Mouse (Mus musculus) kidney, adult 11 months (tissue): ENCODE data around the gene Mgat1.
"Not testable (repeated sequence)": the region's sequence is repeated elsewhere in the genome, so short reads cannot be mapped to it uniquely, and the experiment has no call there.

Experiments
- DNase-seq: peaks from one replicate; pipeline ENCODE4 v3.0.0; 2022

Gene Mgat1

DNA sequence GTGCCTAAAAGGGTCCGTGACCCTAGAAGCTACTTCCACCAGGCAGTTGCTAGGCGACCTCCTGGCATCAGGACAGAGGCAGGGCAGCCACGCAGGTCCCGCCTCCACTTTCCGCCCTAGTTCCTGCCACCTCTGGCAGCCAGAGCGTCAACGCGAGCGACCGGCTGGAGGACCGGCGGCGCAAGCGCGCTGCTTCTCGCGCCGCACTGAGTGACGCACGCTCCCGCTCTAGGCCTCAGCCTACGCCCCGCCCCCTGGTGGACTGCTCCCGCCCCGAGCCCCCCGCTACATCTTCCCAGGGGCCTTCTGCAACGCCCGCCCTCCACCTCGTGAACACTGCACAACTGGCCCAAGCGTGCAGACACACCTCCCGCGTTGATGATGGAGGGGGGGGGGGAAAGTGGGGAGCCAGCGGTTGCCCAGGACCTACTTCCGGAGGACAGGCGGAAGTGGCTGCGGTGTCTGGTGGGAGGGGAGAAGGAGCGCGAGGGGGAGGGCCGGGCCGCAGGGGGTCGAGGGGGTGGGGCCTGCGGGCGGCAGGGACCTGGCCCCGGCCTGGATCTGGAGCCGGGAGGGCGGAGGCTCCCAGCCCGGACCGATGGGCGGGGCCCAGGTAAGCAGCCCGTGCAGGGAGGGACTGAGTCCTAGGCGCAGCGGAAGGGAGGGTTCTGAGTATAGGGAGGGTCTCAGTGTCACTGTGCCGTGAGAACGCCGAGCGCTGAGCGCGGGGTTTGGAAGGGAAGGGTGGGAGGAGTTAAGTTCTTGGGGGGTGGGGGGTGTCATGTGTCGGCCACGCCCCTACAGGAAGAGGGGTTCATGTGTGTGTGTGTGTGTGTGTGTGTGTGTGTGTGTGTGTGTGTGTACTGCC, at the start of gene Mgat1:
Gene Mgat1, plus strand, starts transcription at position 465 of the 868 bp plus-strand sequence.
- peak; percentile 96 for DNase-seq

DNA sequence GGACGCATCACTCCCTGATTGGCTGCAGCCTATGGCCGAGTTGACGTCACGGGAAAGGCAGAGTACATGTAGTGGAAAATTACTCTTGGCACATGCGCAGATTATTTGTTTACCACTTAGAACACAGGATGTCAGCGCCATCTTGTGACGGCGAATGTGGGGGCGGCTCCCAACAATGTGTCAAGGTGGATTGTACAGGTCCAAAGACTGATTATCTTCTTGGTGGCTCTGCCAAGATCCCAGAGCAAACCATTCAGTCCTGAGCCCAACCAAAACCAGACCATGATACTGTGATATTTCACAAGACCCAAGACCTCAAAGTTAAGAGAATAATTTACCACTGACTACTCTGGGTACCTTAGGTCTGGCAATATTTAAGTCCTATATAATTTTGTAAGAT, 49.2 kb upstream of the Mgat1 start:
- not testable (repeated sequence) for DNase-seq

DNA sequence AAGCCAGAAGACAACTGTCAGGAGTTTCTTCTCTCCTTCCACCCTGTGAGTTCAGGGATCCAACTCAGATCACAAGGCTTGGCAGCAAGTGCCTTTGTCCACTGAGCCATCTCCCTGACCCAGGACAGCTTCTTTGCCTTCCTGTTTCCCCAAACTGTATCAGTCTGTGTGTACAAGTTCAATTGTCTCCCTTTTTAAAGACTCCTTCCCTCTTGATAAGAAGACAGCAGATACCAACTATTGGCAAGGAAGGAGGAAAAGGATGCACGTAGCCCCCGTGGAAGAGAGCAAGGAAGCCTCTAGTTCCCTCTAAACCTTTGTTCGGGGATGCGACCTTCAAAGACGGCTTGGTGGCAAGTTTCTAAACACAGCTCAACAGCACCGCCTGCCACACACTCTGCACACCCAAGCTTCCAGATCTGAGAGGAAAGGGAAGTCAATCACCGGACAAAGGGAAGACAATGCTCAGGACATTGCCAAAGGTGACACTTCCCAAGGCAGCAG, 48.1 kb upstream of the Mgat1 start:
- no peak for DNase-seq

DNA sequence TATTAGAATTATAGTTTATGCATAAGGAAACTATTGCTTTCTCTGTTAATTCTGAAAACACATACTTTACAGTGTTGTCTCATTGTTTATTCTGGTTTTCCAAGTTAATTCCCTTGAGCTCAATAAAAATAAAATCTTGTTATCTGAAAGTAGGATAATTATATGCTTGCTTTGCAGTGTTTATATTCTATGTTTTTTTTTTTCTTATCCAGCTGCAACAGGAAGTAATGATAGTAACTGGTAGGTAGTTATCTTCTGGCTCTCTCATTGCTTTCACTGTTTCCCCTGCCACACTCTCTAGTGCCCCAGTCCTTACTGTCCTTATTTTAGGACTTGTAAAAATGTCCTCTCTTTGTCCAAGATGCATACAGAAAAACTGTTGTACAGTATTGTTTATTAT, 43.3 kb upstream of the Mgat1 start:
- no peak for DNase-seq

DNA sequence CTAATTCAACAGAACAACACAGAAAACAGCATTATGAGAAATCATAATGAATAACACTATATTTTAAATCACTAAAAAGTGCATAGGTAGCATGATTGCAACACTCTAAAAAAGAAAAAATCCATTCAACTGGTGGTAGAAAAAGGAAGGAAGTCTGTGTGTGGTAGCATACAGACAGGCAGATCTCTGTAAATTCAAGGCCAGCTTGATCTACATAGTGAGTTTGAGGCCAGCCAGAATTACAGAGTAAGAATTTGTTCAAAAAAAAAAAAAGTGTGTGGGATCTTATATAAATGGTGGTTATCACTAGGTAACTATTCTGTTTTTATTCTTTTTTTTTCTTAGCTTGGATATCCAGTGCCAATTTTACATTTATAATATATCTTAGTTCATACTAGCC, 42.8 kb upstream of the Mgat1 start:
- no peak for DNase-seq

DNA sequence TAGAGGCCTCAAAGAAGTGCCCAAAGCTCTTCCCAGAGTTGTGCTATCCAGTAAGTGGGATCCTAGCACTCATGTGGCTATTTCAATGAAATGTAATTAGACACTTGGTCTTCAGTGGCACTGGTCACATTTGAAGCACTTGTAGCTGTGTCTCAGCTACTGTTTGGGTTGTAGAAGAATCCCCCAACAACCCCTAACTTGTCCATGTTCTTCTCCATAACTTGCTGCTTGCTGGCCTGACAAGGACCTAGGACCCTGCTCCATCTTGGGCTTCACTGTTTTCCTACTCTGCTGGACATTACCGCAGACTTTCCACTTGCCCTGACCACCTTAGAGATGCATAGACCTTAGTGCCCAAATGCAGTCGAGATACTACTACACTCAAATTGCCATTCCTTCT, 41.9 kb upstream of the Mgat1 start:
- no peak for DNase-seq

DNA sequence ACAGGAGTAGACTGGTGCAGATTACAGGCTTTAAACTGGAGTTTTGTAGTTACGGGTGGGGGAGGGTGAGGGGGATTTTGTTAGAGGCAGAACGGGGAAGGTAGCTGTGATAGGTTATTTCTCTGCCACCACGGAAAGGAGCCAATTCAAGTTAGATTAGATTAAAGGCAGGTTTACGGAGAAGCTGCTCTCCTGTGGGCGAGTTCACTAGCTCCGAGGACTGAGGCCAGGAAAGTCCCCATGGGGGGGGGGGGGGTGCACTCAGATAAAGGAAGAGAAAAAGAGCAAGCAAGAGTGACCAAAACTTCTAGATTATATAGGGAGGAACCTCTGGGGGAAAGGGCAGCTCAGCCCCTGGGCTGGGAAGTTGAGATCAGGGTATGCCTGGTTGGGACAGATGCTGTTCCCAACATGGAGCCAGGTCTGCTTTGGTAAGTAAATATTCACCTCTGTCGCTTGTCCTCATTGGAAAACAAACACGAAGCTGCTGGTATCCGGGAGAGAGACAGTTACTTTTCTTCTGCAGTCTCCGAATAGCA, 41.4 kb upstream of the Mgat1 start:
- DNase-seq, result peak; percentile 41

DNA sequence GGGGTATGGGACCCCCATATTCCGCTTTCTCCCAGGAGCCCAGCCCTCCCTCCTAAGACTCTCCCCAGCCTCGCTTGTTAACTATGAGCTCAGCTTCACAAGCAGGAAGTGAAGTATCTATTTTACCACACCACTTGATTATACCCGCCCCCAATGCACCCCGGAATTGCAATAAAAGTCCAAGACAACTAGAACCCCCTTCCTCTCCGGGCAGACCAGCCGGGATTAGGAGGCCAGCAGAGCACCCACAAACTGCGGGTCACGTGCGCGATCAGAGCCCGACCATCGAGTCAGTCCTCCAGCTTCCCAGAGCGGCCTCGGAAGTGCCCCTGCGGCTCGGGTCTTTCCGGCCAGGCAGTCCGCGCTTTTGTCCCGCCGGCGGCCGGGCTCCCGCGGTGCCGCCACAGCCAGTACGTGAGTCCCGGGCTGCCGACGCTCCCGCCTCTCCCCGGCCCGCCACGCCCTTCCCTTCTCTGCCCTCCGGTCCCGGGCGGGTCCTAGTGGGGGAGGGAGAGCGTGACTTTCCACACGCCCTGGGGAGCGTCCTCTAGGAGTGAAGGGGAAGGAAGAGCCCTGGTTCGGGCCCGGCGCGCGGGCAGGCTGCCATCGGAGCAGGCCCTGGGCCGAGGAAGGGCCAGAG, 40.7 kb upstream of the Mgat1 start, which contains the start of gene Zfp62:
Gene Zfp62, plus strand, starts transcription at position 164 of the 640 bp plus-strand sequence.
- DNase-seq, result peak; percentile 96

DNA sequence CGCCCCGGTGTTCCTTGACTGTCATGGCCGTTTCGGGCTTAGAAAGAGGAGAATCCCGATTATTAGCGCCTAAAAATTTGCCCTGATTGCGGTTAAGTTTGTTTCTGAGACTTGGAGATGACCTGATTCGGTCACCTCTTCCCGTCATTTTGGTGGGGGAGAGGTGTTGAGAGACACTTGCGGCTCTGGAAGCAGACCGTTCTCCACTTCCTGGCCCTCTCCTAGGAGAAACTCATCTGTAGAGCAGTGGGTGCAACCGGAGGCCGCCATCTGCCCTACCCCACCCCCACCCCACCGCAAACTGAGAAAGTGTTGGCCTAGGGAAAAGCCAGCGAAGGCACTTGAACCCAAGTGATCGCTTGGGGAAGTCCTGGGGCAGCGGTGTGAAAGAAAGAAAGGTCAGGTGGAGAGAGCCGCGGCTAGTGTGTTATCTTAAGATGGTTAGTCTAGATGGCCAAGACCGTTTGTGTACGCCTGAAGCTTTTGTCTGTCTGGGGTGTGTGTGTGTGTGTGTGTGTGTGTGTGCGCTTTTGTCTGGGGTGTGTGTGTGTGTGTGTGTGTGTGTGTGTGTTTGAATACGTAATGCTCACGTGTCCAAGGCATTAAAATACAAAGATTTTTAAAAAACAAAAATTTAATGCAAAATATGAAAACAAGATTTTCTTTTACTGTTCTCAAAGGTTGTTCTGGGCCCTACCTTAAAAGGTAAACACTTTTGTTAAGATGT, 40.1 kb upstream of the Mgat1 start:
- DNase-seq, result no peak

DNA sequence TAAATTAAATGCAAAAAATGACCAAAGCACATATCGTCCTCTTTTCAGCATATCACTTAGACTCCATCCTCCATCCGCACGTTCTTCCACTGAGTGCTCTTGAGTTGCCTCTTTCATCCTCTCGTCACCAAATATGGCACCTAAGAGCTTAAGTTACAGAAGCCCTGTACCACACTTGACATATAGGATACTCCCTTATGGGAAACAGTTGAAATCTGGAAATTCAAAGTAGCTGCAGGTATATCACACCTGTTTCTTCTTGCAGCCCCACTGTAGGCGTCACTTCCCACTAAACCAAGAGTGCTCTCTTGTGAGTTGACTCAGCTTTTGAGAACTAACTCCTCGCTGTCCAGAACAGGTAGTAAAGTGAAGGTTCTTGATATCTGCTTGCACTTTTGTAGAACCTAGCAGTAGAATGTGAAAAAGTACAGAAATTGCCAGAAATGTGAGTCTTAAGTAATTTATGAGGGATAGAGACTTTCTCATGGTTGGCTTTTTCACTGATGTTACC, 38.9 kb upstream of the Mgat1 start:
- no peak for DNase-seq

DNA sequence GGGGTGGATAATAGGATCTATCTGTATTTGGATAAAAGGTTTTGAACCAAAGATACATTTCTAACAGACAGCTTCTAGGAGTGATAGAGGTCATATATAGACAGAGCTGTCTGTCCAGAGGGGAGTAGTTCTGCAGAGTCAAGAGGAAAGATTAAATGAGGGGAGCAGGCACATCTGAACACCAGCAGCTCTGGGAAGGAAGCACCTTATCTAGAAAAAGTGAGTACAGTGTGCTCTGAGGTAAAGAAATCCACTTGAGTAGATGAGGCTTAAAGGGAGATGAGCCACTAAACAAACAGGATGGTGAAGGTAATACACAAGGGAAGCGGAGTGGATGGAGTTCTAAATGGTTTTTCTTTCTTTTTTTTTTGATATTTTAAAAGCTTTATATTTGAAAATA, 36.5 kb upstream of the Mgat1 start:
- DNase-seq, result no peak

DNA sequence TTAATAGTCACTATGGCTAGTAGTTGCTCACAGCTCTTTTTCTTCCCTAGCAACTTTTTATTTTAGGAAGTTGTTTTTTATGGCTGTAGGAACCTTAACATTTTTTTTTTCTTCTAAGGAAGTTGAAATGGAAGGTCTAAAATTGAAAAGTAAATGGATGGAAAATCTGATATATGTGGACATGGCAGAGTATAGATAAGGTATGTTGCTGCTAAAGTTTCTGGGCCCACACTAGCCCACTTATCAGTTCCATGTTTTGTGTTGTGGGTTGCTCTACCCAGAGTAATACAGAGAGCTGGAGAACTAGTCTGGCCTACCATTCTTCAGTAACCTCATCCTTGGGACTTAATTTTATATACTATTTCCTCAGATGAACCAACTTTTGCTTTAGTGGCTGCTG, 31.4 kb upstream of the Mgat1 start:
- DNase-seq, result no peak

DNA sequence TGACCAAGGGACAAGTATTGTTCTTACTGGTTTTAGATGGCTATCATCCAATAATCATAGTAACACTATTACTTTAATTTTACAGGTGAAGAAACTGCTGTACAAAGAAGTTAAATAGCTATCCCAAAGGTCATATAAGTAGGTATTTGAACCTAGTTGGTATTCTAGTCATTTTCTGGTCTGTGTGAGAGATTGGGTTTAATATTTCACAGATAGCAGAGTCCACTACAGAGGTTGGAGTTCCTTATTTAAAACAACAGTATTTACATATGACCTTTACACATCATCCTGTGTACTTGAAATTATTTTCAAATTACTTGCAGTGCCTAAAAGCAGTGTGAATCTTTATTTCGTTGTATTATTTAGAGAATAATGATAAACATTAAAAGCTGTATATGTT, 30.5 kb upstream of the Mgat1 start:
- DNase-seq, result no peak

DNA sequence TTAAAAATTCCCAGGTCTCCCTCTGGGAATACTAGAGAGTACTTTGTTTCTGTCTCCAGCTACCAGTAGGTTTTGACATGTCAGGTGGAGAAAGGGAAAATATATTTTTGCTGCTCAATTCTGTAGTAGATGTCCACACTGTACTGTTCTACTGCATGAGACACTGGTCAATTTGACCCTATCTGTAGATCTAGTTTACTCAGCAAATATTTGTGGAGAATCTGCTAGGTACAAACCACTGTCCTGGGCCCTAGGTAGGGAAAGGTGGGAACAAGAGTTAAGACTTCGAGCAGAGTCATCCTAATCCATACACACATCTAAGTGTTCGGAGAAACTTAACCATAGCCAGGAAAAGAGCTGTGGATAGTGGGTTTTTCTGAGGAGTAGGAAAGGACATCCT, 24.7 kb upstream of the Mgat1 start:
- no peak for DNase-seq

DNA sequence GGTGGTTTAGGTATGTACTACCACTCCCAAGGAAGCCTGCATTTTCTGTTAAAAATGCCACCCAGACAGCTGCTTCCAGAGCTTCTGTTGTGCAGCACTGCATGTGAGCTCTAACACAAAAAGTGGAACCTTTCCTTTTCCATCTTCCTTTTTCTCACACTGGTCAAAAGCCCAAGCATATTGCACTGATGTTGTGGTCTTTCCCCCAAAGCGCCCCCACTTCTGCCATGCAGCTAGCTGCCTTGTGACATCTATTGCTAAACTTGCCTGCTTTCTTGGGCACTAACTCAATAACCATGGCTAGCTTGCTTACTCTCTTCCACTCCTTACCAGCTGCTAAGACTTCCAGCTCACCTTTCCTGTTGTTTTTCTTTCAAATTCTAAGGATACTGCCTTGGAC, 19.5 kb upstream of the Mgat1 start:
- DNase-seq, result no peak

DNA sequence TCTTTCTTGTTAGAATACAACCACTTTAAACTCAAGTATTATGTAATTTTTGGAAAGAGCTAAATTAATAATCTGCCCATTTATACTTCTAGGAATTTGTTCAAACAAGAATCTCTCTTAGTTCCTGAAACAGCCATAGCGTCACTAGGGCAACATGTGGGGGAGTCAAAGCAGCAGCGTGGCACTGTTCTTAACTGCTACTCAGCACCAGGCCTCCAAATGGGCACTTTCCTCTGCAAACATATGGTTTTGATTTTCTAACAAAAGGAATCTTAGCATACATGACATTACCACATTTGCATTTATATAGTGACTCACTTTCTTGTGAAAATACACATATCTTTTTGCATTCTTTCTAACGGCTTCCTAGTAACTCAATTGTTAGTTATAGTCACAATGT, 11.2 kb upstream of the Mgat1 start:
- DNase-seq, result no peak

DNA sequence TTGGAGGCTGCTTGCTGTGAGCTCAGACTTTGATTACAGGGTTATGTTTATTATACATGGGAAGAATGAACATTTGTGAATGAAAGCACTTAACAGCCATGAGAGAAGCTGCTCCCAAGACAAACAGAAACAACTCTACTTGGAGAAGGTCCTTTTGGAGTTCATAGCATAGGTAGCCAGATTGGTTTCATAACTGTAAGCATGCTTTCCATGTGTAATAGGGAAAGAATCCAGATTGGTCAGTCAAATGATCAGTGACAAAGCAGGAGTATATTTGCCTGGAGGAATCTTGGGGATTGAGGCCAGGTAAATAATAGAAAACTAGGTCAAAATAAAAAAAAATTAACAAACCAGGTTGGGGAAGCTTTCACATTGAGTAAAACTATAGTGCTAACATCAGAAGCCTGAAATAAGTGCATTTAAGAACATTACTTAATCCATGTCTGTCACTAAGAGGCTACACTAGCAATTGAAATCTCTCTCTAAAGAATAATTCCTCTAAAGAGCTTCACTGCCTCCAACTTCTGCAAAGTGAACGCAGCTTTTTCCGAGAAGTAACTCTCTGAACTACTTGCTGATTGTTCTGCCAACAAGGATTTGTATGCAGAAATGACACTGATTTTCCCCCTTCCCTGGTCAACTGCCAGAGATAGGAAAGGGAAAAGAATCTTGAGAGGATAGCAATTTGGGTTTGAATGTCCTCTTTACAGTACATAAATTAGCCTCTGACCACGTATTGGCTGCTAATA, 8.4 kb upstream of the Mgat1 start:
- DNase-seq, result no peak

DNA sequence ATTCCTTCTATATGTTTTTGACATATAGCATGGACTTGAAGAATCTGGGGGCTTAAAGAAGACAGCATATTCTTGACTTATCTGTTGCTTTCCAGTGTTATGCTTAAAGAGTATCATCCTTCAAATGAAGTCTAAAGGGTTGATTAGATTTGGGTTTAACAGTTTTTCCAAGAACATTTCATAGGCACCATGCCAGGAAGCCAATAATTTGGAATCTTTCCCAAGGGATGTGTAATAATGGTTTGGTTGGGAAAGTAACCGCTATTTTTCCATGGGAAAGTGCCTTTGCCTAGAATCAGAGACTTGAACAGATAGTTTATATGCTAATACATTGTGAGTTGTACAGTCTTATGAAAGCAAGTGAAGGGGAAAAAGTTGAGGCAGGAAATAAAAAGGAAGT, 7.1 kb upstream of the Mgat1 start:
- DNase-seq, result no peak

DNA sequence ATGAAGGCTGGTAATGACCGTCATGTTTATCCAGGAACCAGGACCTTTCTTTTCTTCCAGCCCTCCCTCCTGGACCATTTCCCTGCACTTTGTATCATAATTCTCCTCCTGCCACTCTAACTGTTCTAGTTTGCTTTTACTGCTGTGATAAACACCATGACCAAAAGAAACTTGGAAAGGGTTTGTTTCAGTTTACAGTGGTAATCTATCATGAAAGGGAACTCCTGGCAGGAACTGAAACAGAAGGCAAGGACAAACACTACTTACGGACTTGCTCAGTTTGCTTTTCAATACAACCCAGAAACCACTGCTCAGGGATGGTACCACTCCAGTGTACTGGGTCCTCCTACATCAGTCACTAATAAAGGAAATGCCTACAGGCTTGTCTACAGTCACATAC, 6.5 kb upstream of the Mgat1 start:
- DNase-seq, result no peak

DNA sequence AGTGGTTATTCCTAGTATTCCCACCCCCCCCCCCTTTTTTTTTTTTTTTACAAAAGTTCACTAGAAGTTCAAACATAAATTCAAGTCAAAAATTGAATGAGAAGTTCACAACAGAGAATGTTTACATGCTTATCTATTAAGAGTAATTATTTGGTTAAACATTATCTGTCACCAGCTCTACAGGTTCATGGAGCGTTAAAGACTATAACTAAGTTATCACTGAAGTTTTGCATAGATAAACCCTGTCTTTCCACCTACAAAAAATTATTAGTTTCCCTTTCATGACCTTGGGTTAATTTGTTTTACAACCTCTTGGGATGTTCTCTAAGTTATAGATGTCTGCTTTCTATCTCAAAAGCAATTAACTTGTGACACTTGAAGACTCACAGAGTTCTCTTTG, 3.7 kb upstream of the Mgat1 start:
- DNase-seq, result no peak

DNA sequence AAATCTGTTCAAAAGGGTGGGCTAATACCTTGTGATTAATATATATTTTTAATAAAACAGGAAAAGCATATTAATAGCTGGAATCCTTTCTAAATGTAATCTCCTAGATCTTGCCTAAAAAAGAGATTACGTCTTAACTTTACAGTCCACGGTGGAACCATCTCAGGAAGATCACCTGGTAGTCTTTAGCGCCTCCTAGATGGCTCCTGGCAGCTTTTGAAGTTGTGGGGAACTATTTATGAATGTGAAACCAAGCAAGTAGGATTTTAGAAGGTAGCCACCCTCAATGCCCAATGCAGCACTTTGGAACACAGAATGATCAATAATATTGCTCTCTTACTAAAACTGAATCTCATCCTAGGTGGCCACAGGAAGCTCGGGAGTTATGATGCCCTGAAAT, 3.1 kb upstream of the Mgat1 start:
- no peak for DNase-seq

DNA sequence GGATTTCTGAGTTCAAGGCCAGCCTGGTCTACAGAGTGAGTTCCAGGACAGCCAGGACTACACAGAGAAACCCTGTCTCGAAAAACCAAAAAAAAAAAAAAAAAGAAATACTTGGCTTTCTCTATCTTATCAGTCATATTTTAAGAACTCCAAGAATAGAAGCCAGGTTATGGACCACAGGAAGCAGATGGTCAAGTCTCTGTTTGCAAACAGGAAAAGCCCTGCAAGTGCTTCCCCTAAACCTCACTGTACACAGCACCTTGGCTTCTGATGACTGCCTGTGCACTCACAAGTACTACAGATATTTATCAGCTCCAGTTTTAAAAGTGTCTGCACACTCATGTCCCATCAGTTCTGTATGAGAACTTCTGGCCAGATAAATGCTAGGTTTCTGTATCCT, 2.5 kb upstream of the Mgat1 start:
- DNase-seq, result no peak
